Mouse (Mus musculus): Measurements from ENCODE around the gene Trim39.
"Not testable (repeated sequence)": the region's sequence is repeated elsewhere in the genome, so short reads cannot be mapped to it uniquely, and the experiment has no call there.

The Trim39 gene

GRCm38 (mm10) chr17:36245741-36246140, 26.3 kb downstream of the Trim39 start:
- no peak for DNase-seq

- DNase-seq = no peak
Measured at GRCm38 (mm10) chr17:36244031-36244430, 28.0 kb downstream of the Trim39 start.

- no peak for DNase-seq
Measured at GRCm38 (mm10) chr17:36240637-36241213, 31.3 kb downstream of the Trim39 start.

GRCm38 (mm10) chr17:36237321-36237921, 34.6 kb downstream of the Trim39 start:
- DNase-seq = no peak

- not testable (repeated sequence) for DNase-seq
Measured at GRCm38 (mm10) chr17:36235300-36235699, 36.7 kb downstream of the Trim39 start.

GRCm38 (mm10) chr17:36233572-36233971, 38.5 kb downstream of the Trim39 start:
- no peak for DNase-seq

- peak; percentile 24 for DNase-seq
Measured at GRCm38 (mm10) chr17:36231318-36231717, 40.7 kb downstream of the Trim39 start.

- DNase-seq = no peak
Measured at GRCm38 (mm10) chr17:36229046-36229445, 43.0 kb downstream of the Trim39 start.

- no peak for DNase-seq
Measured at GRCm38 (mm10) chr17:36226921-36227320, 45.1 kb downstream of the Trim39 start.

- no peak for DNase-seq
Measured at GRCm38 (mm10) chr17:36225231-36225824, 46.7 kb downstream of the Trim39 start.

- no peak for DNase-seq
Measured at GRCm38 (mm10) chr17:36224451-36224850, 47.6 kb downstream of the Trim39 start.

- no peak for DNase-seq
Measured at GRCm38 (mm10) chr17:36218594-36219155, 53.4 kb downstream of the Trim39 start.

GRCm38 (mm10) chr17:36215586-36215985, 56.5 kb downstream of the Trim39 start:
- DNase-seq = no peak
